In the genomic region with DNA sequence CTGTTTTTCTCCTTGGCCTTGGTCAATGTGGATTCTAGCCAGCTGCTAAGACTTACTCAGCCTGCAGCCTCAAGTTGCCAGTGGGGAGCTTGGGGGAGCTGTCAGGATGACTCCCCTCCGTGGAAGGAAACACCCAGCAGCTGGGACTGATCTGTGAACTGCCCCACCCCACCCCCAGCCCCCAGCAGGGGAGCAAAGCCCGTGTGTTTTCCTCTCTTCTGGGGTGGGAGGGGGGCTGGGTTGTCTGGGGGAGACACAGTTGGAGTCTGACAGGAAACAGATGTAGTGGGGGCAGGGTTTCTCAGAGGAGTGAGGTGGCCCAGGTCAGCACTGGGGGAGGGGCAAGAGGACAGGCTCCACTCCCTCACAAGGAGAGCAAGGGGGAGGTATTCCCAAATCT, we compare ENCODE assay signal across 9 mouse cellular contexts. TPM values are rescaled to one million over a fixed set of nuclear protein-coding genes. Genes with fewer than 3 reads are reported as not detected.
A peak's percentile ranks its signal among the peaks of the same experiment; 100 is the strongest.
DNase-seq lines count a peak whose midpoint lies in the region; ATAC-seq lines count a peak whose summit lies in the region.
"Had no signal": no experiment of that assay in that cellular context is flagged by ENCODE, and none has a peak within 500 bp of the region (broad histone marks: within the 10 kb centered on the region; RNA-seq: fewer than 3 reads in every experiment).

No protein-coding gene starts in this region.

- no peak overlapping the region for H3K4me2 ChIP-seq in kidney, embryonic 15.5 days
- no peak overlapping the region for H3K4me2 ChIP-seq in embryonic facial prominence, embryonic 12.5 days (replicated peaks)
- H3K4me2 ChIP-seq in intestine, embryonic 15.5 days (replicated peaks) = no peak overlapping the region

- no peak for DNase-seq in kidney, adult 11 months
- DNase-seq in naive thymus-derived CD4-positive, alpha-beta T cell, adult 2 months (ENCODE audit: low read depth) = peak; percentile 28
- DNase-seq in cerebellum, adult 18-20 months = no peak
- no peak for DNase-seq in Muller cell, postnatal 12 days (ENCODE audit: inconsistent ontology term)

- no peaks in the 10 kb centered on the region for H3K27me3 ChIP-seq in kidney, embryonic 15.5 days
- no peaks in the 10 kb centered on the region for H3K27me3 ChIP-seq in embryonic facial prominence, embryonic 12.5 days
- H3K27me3 ChIP-seq in intestine, embryonic 15.5 days (replicated peaks) = no peaks in the 10 kb centered on the region
- H3K27me3 ChIP-seq: Patski had no signal

- ATAC-seq in kidney, embryonic 15.5 days (replicated peaks; ENCODE audit: low FRiP score) = peak; percentile 84
- ATAC-seq in embryonic facial prominence, embryonic 12.5 days (ENCODE audit: insufficient number of reproducible peaks, insufficient read depth, low FRiP score, low TSS enrichment) = peak; percentile 62; the same call in 1 of the 2 replicates
- peak; percentile 73 for ATAC-seq in intestine, embryonic 15.5 days
- no peak for ATAC-seq in megakaryocyte, adult 5-6 weeks (ENCODE audit: poor library complexity, severe bottlenecking)
- ATAC-seq: Patski had no signal

- peaks cover 48% of the 10 kb centered on the region for H3K4me1 ChIP-seq in kidney, embryonic 15.5 days
- peaks cover 28% of the 10 kb centered on the region for H3K4me1 ChIP-seq in embryonic facial prominence, embryonic 12.5 days
- peaks cover 22% of the 10 kb centered on the region for H3K4me1 ChIP-seq in intestine, embryonic 15.5 days (replicated peaks)

- no peak overlapping the region for H3K9ac ChIP-seq in kidney, embryonic 15.5 days
- H3K9ac ChIP-seq in embryonic facial prominence, embryonic 12.5 days = no peak overlapping the region
- H3K9ac ChIP-seq in intestine, embryonic 15.5 days = no peak overlapping the region

- H3K4me3 ChIP-seq in kidney, embryonic 15.5 days (replicated peaks) = no peak overlapping the region
- no peak overlapping the region for H3K4me3 ChIP-seq in embryonic facial prominence, embryonic 12.5 days
- no peak overlapping the region for H3K4me3 ChIP-seq in intestine, embryonic 15.5 days (replicated peaks)

- no peaks in the 10 kb centered on the region for H3K9me3 ChIP-seq in kidney, embryonic 15.5 days (replicated peaks)
- no peaks in the 10 kb centered on the region for H3K9me3 ChIP-seq in embryonic facial prominence, embryonic 12.5 days
- no peaks in the 10 kb centered on the region for H3K9me3 ChIP-seq in intestine, embryonic 15.5 days

- peak overlapping the region; percentile 66 for H3K27ac ChIP-seq in kidney, embryonic 15.5 days
- H3K27ac ChIP-seq in embryonic facial prominence, embryonic 12.5 days = peak overlapping the region; percentile 72
- H3K27ac ChIP-seq in intestine, embryonic 15.5 days = peak overlapping the region; percentile 74

- WGBS in kidney, embryonic 15.5 days = 3% methylated on average over 2 of the region's 2 CpGs
- WGBS in embryonic facial prominence, embryonic 12.5 days = 3% methylated on average over 2 of the region's 2 CpGs
- WGBS in intestine, embryonic 15.5 days = 2% methylated on average over 2 of the region's 2 CpGs

- H3K36me3 ChIP-seq in kidney, embryonic 15.5 days = peaks cover 11% of the 10 kb centered on the region
- H3K36me3 ChIP-seq in embryonic facial prominence, embryonic 12.5 days = peaks cover 36% of the 10 kb centered on the region
- H3K36me3 ChIP-seq in intestine, embryonic 15.5 days = no peaks in the 10 kb centered on the region; the same call in 1 of the 2 replicates

RNA-seq across cellular contexts. Expression of gene Ppif, which starts 24.5 kb away (rescaled TPM):
- polyA plus RNA-seq in kidney, embryonic 15.5 days (2015; fragmentation: Nextera tagmentation; extraction: Ambion mirVana) = 41.5 and 42.1 TPM in 2 replicates
- 27.6 and 30.3 TPM in 2 replicates for polyA plus RNA-seq in embryonic facial prominence, embryonic 12.5 days (2016; fragmentation: Nextera tagmentation; extraction: Ambion mirVana)
- polyA plus RNA-seq in intestine, embryonic 15.5 days (2015; fragmentation: Nextera tagmentation; extraction: Ambion mirVana) = 89.9 and 90.5 TPM in 2 replicates
- 27.5 and 30.6 TPM in 2 replicates for total RNA-seq in megakaryocyte, adult 5-6 weeks (2015)
- total RNA-seq in megakaryocyte, adult 5-6 weeks (2017) = 6.1 and 9.3 TPM in 2 replicates

RNA-seq across cellular contexts. Expression of gene Zcchc24, which starts 50.4 kb away (rescaled TPM):
- polyA plus RNA-seq in kidney, embryonic 15.5 days (2015; fragmentation: Nextera tagmentation; extraction: Ambion mirVana) = 18.3 and 21.0 TPM in 2 replicates
- polyA plus RNA-seq in embryonic facial prominence, embryonic 12.5 days (2016; fragmentation: Nextera tagmentation; extraction: Ambion mirVana) = 47.3 and 47.4 TPM in 2 replicates
- 20.6 and 21.0 TPM in 2 replicates for polyA plus RNA-seq in intestine, embryonic 15.5 days (2015; fragmentation: Nextera tagmentation; extraction: Ambion mirVana)
- 33.6 and 37.0 TPM in 2 replicates for total RNA-seq in megakaryocyte, adult 5-6 weeks (2015)
- 23.2 and 24.1 TPM in 2 replicates for total RNA-seq in megakaryocyte, adult 5-6 weeks (2017)
